Mouse (Mus musculus) bone marrow macrophage, adult 2 months (primary cell): ENCODE data around the gene Sh3bgr.

Source experiments
- CTCF ChIP-seq: IDR thresholded peaks from 2 replicates; pipeline ENCODE4 v1.5.1; 2012; ENCODE audit warnings: low read depth, mild to moderate bottlenecking, low read length, moderate library complexity
- POLR2A ChIP-seq: IDR thresholded peaks from 2 replicates; pipeline ENCODE4 v1.6.1; 2012; ENCODE audit warnings: mild to moderate bottlenecking, low read depth, low read length, borderline replicate concordance

DNA sequence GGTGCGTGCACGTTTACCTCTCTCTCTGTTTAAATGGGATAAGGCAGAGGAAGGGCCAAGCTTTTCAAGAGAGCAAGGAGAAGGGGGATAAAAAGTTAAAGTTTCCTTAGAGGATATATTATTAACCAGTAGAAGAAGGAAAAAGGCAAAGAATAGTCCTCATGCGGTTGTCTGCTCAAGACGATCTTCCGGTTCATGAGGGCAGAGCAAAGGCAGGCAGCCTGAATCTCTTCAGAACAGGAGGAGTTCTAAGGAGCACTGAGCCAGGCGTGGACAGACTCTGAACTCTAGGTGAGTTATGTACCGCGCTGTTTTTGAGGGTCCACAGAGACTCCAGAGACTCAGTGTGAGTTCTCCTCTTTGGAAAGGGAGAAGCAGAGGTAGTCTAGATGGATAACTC lies 58.2 kb downstream of the Sh3bgr start:
- TF ChIP-seq POLR2A (no peak), CTCF (no peak)
